Mouse (Mus musculus) hindbrain, embryonic 12.5 days (tissue): ENCODE measurements around the gene Sec22a. TPM values are rescaled to one million over a fixed set of nuclear protein-coding genes. Genes with fewer than 3 reads are reported as not detected.

ENCODE experiments used
- ATAC-seq: fragments of 200-750 bp; cut with Nextera tagmentation; 2 replicates; pipeline ENCODE4 v1.8.0; 2017; ENCODE audit warnings: moderate TSS enrichment; ENCODE audit not compliant: low FRiP score
- H3K27ac ChIP-seq: fragments of 300-500 bp; sonication (generic); 2 replicates; pipeline ENCODE4 v1.5.1; 2016; ENCODE audit warnings: mild to moderate bottlenecking
- H3K27me3 ChIP-seq: fragments of 300-500 bp; sonication (generic); 2 replicates; pipeline ENCODE4 v1.6.1; 2016; ENCODE audit warnings: mild to moderate bottlenecking
- H3K36me3 ChIP-seq: fragments of 300-500 bp; sonication (generic); 2 replicates; pipeline ENCODE4 v1.6.1; 2016; ENCODE audit warnings: mild to moderate bottlenecking
- H3K4me1 ChIP-seq: fragments of 300-500 bp; sonication (generic); 2 replicates; pipeline ENCODE4 v1.6.1; 2016
- H3K4me2 ChIP-seq: fragments of 300-500 bp; sonication (generic); replicated peaks from 2 replicates; pipeline ENCODE4 v1.6.1; 2016; ENCODE audit warnings: mild to moderate bottlenecking
- H3K4me3 ChIP-seq: fragments of 300-500 bp; sonication (generic); 2 replicates; pipeline ENCODE4 v1.5.1; 2016; ENCODE audit warnings: mild to moderate bottlenecking
- H3K9ac ChIP-seq: fragments of 300-500 bp; sonication (generic); 2 replicates; pipeline ENCODE4 v1.6.1; 2016; ENCODE audit warnings: mild to moderate bottlenecking, moderate library complexity
- H3K9me3 ChIP-seq: fragments of 300-500 bp; sonication (generic); replicated peaks from 2 replicates; pipeline ENCODE4 v1.6.1; 2016; ENCODE audit warnings: mild to moderate bottlenecking
- WGBS: fragments of 180-500 bp; shearing (Covaris S2); methylation state at CpG from one replicate; pipeline ENCODE4 v1.1.7; 2016; 5-methylcytosine and 5-hydroxymethylcytosine counted together
- polyA plus RNA-seq: library from polyadenylated mRNA; unstranded; fragments of >200 nt; fragmentation: Nextera tagmentation; extraction: Ambion mirVana; gene quantifications from 2 replicates; pipeline ENCODE4 v1.2.1, GENCODE M21; 2016

The Sec22a gene
- 39.6 and 40.5 TPM in 2 replicates for polyA plus RNA-seq

DNA sequence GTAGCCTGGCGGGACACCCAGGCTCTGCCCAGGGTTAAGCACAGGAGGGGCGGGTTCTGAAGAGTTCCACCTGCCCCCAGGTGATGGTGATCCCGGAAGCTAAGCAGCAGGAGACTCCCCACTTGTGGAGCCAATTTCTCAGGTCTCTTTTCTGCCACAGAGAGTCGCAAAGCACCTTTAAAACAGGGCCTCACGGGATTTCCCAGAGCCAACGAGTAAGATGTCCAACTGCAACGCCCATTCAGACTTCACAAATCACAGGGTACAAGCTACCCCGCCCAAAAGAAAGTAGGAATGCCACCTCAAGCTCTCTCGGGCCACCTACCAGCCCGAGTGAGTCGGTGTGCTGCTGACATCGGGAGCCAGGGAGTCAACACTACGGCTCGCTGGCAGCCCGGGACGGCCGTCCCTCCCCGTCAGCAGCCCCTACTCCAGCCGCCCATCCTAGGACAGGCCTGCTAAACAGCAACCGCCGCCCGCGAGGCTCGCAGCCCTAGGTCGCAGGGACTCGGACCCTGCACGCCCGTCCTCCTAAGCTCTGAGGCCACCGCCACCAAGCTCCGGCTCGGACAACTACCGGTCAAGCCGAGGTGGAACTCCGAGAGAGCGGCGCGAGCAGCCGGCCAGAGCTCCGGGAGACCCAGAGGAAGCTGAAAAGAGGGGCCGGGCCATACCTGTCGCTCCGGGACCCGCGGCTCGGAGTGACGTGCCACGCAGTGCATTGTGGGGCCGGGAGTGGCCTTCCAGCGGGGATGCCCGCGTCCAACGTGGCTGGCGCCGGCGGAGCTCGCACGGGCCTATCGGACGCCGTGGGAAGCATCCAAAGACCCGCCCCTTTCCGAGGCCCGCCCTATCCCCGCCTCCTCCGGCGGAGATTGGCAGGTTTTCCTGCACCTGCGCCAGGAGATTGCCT lies at the start of gene Sec22a:
Gene Sec22a (minus strand): TSS at position 769 of the 913 bp plus-strand sequence.
- H3K27ac ChIP-seq = peak within 1 kb of the TSS; percentile 82
- peak within 1 kb of the TSS; percentile 75 for H3K4me2 ChIP-seq
- peak; percentile 99 for ATAC-seq
- H3K9me3 ChIP-seq = no peaks in the 10 kb centered on the region
- under 1% methylated on average over 67 of the region's 67 CpGs for WGBS
- H3K9ac ChIP-seq = peak within 1 kb of the TSS; percentile 85
- H3K4me1 ChIP-seq = peaks cover 6% of the 10 kb centered on the region
- H3K27me3 ChIP-seq = no peaks in the 10 kb centered on the region
- peak within 1 kb of the TSS; percentile 86 for H3K4me3 ChIP-seq
- H3K36me3 ChIP-seq = no peaks in the 10 kb centered on the region

DNA sequence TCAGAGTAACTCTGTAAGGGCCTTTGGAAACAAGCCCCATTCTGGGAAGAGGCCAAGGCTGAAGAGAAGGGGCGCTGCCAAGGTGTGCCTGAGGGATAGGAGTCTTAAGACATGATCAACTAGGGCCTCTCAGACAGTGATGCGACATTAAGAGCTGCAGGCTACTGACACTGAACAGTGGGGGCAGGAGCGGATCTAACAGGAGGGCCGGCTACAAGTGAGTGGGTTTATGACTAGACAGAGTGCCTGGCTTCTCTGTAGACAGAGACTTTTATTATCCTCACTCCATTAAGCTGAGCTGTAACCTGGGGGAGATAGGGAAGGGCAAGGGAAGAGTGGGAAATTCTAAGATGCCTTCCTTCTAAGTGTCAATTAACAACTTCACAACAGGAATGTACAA lies 43.0 kb upstream of the Sec22a start:
- H3K36me3 ChIP-seq = peaks cover 6% of the 10 kb centered on the region
- 0 out of 2 replicates have a peak, but pooled peaks cover 3% of the 10 kb centered on the region for H3K4me1 ChIP-seq
- H3K27me3 ChIP-seq = no peaks in the 10 kb centered on the region
- no peak overlapping the region for H3K4me3 ChIP-seq
- WGBS = 70% methylated on average over 4 of the region's 4 CpGs
- H3K4me2 ChIP-seq = no peak overlapping the region
- ATAC-seq = no peak
- no peak overlapping the region for H3K27ac ChIP-seq
- H3K9me3 ChIP-seq = no peaks in the 10 kb centered on the region
- no peak overlapping the region for H3K9ac ChIP-seq

DNA sequence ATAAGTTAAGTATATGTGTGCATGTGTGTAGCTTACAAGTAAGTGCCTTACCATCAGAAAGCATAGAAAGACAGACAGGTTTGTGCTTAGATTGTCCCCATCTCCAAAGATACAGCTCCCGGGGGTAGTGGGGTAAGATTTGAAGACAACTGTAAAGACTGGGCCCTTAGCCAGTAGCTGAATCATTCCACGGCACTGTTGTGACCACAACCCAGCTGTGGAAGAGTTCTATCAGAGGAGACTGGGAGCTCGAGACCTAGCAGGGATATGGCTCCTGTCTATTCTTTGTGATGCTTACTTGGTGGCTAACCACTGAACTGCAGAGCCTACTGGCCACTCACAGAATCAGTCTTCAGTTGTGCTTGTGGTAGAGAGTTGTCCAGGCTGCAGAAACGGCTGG lies 42.4 kb upstream of the Sec22a start:
- 88% methylated on average over 4 of the region's 4 CpGs for WGBS
- H3K9me3 ChIP-seq = no peaks in the 10 kb centered on the region
- ATAC-seq = no peak
- H3K27me3 ChIP-seq = no peaks in the 10 kb centered on the region
- H3K36me3 ChIP-seq = peaks cover 6% of the 10 kb centered on the region
- H3K4me3 ChIP-seq = no peak overlapping the region
- H3K4me2 ChIP-seq = no peak overlapping the region
- 0 out of 2 replicates have a peak, but pooled peaks cover 3% of the 10 kb centered on the region for H3K4me1 ChIP-seq
- no peak overlapping the region for H3K27ac ChIP-seq
- H3K9ac ChIP-seq = no peak overlapping the region

DNA sequence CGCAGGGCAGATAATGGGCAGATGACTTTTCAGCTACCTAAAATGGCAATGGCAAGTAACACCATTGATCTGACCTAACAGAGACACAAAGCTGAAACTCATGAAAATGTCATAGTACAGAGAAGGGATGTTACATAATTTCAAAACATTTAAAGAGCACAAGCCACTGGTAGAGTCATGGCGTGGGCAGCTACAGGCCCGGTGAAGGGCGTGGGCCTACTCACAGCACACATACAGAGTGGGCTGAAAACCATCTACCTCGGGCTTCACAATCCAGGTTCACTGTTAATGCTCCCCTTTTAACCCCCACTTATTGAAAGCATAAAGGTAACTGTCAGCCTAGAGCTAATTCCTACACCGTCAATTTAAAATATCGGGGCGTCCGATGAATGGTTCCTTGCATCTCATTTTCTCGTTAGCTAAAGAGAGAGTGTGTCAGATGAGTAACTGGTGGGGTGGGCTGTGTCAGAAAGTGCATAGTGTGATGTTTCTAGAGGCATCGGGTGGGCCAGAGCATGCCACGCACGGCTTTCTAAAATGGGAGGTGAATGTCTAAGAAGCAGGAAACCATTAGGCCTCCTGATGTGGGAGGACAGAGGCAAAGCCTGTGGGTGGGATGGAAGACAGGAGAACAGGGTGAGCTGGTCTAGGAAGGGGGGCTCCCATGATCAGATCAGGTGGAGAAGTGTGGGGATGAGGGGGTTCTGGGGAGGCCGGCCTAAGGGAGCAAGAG lies 41.8 kb upstream of the Sec22a start:
- 89% methylated on average over 14 of the region's 14 CpGs for WGBS
- Histone ChIP-seq H3K27me3 (no peaks in the 10 kb centered on the region), H3K4me1 (0 out of 2 replicates have a peak, but pooled peaks cover 3% of the 10 kb centered on the region), H3K9me3 (no peaks in the 10 kb centered on the region), H3K4me2 (no peak overlapping the region), H3K36me3 (peaks cover 6% of the 10 kb centered on the region), H3K9ac (no peak overlapping the region), H3K27ac (no peak overlapping the region), H3K4me3 (no peak overlapping the region)
- ATAC-seq = no peak

DNA sequence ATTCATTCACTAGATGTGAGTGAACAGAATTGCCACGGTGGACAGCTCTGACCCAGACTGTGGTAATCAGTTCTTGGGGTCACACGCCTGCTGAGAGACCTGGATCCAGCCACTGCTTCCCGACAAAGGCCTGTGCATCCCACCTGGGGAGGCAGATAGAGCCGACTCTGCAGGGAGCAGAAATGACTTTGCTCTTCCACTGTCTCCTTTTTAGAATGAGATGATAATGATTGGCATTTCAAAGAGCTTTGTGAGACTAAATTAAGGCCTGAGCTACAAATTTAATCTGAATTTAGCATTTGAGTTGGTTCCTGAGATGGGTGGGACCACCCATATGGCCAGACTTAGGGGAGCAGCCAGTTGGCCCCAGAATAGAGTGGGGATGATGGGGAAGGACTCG lies 41.1 kb upstream of the Sec22a start:
- Histone ChIP-seq H3K4me1 (no peaks in the 10 kb centered on the region), H3K27me3 (no peaks in the 10 kb centered on the region), H3K27ac (no peak overlapping the region), H3K4me3 (no peak overlapping the region), H3K4me2 (no peak overlapping the region), H3K36me3 (peaks cover 6% of the 10 kb centered on the region), H3K9ac (no peak overlapping the region), H3K9me3 (no peaks in the 10 kb centered on the region)
- no peak for ATAC-seq
- 46% methylated on average over 5 of the region's 5 CpGs for WGBS

DNA sequence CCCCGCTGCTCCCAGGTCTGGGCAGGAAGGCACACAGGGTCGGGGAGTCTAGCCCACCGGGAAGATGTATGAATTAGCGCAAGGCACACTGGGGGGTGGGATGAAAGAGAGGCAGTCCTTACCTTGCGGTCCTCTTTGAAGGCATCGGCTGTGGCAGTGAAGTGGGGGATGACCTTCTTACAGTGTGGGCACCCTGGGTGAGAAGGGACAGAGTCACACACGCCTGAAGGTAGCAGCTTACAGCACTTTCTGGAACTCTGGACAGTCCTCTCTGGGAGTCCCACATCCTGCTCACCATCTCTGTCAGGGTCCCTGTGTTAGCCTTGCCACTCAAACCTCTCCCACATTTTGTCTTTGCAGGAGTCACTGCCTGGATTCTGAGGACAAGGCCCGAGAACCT lies 40.2 kb upstream of the Sec22a start:
- Histone ChIP-seq H3K4me1 (no peaks in the 10 kb centered on the region), H3K36me3 (peaks cover 6% of the 10 kb centered on the region)
- WGBS = 90% methylated on average over 8 of the region's 8 CpGs

DNA sequence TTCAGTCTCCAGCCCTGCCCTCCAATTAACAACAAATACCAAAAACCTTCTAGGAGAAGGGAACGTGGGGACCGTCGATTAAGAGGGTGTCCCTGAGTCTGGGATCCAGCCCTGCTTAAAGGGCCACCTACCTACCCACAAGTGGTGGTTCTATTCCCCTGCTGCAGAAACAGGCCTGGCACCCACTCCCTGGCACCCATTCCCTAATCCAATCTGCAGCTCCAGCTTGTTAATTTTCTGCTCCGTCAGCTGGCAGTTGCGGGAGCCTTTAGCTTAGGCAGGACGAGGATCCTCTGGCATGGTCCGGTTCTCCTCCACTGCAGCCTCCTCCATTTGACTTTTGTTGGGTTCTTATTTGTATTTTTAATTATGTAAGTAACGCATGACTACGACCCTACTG lies 39.6 kb upstream of the Sec22a start:
- Histone ChIP-seq H3K4me3 (no peak overlapping the region), H3K36me3 (peaks cover 6% of the 10 kb centered on the region), H3K27ac (no peak overlapping the region), H3K4me1 (no peaks in the 10 kb centered on the region), H3K27me3 (no peaks in the 10 kb centered on the region), H3K9me3 (no peaks in the 10 kb centered on the region), H3K4me2 (no peak overlapping the region), H3K9ac (no peak overlapping the region)
- no peak for ATAC-seq
- WGBS = 94% methylated on average over 9 of the region's 9 CpGs

More for the DNA sequence above, 40.2 kb upstream of the Sec22a start:
- Histone ChIP-seq H3K4me3 (no peak overlapping the region), H3K27ac (no peak overlapping the region), H3K9ac (no peak overlapping the region), H3K9me3 (no peaks in the 10 kb centered on the region), H3K27me3 (no peaks in the 10 kb centered on the region), H3K4me2 (no peak overlapping the region)
- no peak for ATAC-seq

DNA sequence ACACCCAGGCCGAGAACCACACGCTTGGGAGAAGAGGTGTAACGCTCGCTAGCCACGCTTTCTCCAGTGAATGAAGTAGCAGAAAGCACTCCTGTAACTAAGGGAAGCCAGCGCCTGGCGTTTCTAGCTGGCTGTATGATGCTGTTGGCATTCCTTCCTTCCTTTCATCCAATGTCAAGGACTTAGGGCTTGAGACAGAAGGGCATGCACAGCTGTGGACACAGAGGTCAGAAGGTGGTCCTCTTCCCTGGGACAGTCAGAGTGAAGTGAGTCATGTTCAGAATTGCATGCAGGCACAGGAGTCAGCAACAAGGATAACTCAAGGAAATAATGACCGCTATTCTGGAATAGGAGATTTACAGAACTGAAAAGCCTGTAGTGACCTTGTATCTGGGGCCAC lies 29.1 kb upstream of the Sec22a start:
- Histone ChIP-seq H3K4me1 (no peaks in the 10 kb centered on the region), H3K9ac (no peak overlapping the region), H3K4me3 (no peak overlapping the region), H3K9me3 (no peaks in the 10 kb centered on the region), H3K27ac (no peak overlapping the region), H3K4me2 (no peak overlapping the region), H3K36me3 (0 out of 2 replicates have a peak, but pooled peaks cover 8% of the 10 kb centered on the region), H3K27me3 (no peaks in the 10 kb centered on the region)
- 81% methylated on average over 8 of the region's 8 CpGs for WGBS
- no peak for ATAC-seq

DNA sequence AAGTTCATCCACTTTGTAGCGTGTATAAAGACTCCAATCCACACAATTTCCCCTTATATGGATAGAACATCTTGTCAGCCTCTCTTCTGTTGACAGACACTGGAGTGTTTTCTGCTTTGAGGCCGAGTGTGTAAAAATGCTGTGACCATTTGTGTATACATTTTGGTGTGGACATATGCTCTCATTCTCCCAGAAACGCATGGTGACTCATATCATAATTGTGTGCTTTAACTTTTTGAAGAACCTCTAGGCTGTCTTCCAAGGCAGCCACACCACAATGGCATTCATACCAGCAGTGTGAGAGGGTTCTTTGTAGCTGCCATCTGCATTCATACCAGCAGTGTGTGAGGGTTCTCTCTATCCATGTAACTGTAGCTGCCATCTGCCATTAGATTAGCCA lies 21.9 kb upstream of the Sec22a start:
- WGBS = 79% methylated on average over 3 of the region's 3 CpGs
- Histone ChIP-seq H3K9me3 (no peaks in the 10 kb centered on the region), H3K4me2 (no peak overlapping the region), H3K9ac (no peak overlapping the region), H3K4me1 (no peaks in the 10 kb centered on the region), H3K36me3 (no peaks in the 10 kb centered on the region), H3K4me3 (no peak overlapping the region), H3K27ac (no peak overlapping the region), H3K27me3 (no peaks in the 10 kb centered on the region)
- ATAC-seq = no peak

DNA sequence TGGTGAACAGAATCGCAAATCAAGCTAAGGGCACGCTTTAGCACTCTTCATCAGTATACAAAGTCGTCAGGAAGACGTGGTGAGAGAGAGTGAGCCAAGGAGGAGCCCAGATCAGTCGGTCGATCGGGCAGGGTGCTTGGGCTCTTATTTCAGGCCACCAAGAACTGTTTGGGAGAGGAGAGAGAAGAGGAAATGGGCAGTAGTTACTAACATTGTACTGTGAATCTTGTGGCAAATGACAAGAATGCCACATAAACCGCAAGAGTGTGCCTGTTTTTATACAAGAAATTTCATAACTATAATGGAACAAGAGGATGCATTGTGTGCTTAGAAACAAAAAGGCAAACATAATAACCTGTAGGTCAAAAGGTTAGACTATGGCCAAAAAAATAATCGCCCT lies 16.3 kb upstream of the Sec22a start:
- ATAC-seq = no peak
- no peaks in the 10 kb centered on the region for H3K9me3 ChIP-seq
- H3K36me3 ChIP-seq = no peaks in the 10 kb centered on the region
- no peak overlapping the region for H3K9ac ChIP-seq
- no peak overlapping the region for H3K4me3 ChIP-seq
- WGBS = 86% methylated on average over 9 of the region's 9 CpGs
- H3K4me1 ChIP-seq = no peaks in the 10 kb centered on the region
- no peak overlapping the region for H3K4me2 ChIP-seq
- no peak overlapping the region for H3K27ac ChIP-seq
- H3K27me3 ChIP-seq = no peaks in the 10 kb centered on the region

DNA sequence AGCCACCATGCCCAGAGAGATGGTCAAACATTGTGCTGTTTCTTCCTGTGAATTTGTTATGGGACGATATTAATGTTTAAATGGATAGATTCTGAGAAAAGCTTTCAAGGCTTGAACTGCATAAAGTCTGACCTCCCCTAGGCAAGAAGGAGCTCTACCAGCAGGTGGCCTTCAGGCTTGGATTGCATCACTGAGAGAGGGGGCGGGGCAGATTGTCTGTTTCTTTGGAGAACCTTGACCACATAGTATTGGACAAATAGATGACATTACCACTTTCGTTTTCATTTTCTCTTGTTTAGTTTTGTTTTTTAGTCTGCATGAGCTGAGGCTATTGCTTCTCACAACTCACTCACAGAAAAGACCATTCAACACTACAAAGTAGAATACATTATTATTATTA lies 15.6 kb upstream of the Sec22a start:
- H3K9me3 ChIP-seq = no peaks in the 10 kb centered on the region
- 87% methylated on average over 3 of the region's 3 CpGs for WGBS
- H3K27me3 ChIP-seq = no peaks in the 10 kb centered on the region
- no peak for ATAC-seq
- no peaks in the 10 kb centered on the region for H3K36me3 ChIP-seq
- H3K4me2 ChIP-seq = no peak overlapping the region
- H3K4me3 ChIP-seq = no peak overlapping the region
- H3K9ac ChIP-seq = no peak overlapping the region
- H3K27ac ChIP-seq = no peak overlapping the region
- no peaks in the 10 kb centered on the region for H3K4me1 ChIP-seq

DNA sequence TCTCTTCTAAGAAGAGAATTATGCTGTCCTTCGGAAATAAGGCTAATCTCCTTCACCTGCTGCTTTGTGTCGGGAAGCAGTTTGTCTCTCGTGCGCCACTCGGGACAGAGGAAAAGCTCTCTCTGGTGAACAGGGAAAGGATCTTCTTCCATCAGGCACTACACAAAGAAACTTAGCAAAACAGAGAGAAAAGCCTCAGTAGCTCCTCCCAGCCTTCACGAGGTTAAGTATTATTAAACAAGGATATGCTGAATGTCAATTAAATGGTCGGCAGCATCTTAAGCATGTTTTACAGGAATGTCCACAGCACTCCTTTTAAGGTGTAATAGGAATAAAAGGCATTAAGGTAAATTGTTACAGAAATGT lies 328 bp upstream of the Sec22a start:
- under 1% methylated on average over 7 of the region's 7 CpGs for WGBS

More for the DNA sequence above, 328 bp upstream of the Sec22a start:
- H3K9ac ChIP-seq = peak overlapping the region; percentile 85
- H3K9me3 ChIP-seq = no peaks in the 10 kb centered on the region
- ATAC-seq = no peak
- H3K4me2 ChIP-seq = peak overlapping the region; percentile 75
- H3K27ac ChIP-seq = peak overlapping the region; percentile 82
- H3K36me3 ChIP-seq = no peaks in the 10 kb centered on the region
- no peaks in the 10 kb centered on the region for H3K27me3 ChIP-seq
- peaks cover 6% of the 10 kb centered on the region for H3K4me1 ChIP-seq
- H3K4me3 ChIP-seq = peak overlapping the region; percentile 86
